Mouse (Mus musculus): ENCODE data around the gene Upk3a.

GRCm38 (mm10) chr15:85009666-85010065 is 7.3 kb upstream of the Upk3a start:
- TF ChIP-seq GATA1 (IDR thresholded peaks at IDR 0.05; ENCODE audit: low read length), result no peak
- no peak for TF ChIP-seq TAL1 (IDR thresholded peaks at IDR 0.05; ENCODE audit: low read length)

Data from erythroblast, embryonic 14.5 days (primary cell).